Mouse (Mus musculus): ENCODE results near the gene Gm42906.

The Gm42906 gene

DNA sequence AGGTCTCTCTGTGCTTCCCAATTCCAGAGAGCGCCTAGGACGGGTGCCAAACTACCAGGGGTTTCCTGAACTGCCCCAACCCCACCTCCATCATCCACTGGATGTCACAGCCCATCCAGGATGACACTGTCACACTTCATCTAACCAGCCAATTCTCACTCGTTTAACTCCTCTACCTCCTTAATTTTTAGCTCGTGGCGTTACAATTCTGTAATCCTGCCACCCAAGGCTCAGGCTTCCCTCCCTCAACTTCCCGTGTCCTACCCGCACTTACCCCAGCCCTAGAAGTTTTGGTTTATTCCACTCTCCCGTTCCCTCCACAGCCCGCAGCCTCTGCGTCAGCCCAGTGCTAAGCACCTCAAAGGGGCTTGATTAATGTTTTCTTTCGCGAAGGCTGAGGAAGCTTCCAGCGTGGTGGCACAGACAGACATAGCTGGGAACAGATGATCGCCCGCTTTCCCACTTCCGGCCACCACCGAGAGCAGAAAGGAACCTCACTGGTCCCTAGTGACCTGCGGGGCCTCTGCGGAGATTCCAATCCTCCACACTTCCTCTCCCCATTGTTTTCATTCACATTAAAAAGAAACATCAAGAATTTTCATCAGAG lies 319.6 kb downstream of the Gm42906 start:
- DNase-seq (ENCODE audit: low spot score), result no peak

DNA sequence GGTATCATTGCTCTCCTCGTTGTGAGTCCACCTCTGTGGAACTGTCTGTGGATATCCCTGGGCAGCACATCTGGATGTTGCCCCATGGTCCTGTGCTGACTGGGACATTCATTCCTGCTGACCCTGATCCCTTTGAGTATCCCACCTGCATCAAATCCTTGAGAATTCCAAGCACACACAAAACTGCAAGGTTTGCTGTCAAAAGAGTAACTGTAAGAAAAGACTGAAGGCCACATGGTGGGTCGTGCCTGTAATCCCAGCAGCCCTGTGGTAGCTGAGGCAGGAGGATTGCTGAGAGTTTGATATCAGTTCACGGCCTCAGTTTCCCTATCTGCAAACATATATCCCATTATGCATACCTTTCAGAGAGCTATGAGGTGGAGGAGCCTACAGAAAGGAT lies 321.1 kb downstream of the Gm42906 start:
- no peak for DNase-seq (ENCODE audit: low spot score)

DNA sequence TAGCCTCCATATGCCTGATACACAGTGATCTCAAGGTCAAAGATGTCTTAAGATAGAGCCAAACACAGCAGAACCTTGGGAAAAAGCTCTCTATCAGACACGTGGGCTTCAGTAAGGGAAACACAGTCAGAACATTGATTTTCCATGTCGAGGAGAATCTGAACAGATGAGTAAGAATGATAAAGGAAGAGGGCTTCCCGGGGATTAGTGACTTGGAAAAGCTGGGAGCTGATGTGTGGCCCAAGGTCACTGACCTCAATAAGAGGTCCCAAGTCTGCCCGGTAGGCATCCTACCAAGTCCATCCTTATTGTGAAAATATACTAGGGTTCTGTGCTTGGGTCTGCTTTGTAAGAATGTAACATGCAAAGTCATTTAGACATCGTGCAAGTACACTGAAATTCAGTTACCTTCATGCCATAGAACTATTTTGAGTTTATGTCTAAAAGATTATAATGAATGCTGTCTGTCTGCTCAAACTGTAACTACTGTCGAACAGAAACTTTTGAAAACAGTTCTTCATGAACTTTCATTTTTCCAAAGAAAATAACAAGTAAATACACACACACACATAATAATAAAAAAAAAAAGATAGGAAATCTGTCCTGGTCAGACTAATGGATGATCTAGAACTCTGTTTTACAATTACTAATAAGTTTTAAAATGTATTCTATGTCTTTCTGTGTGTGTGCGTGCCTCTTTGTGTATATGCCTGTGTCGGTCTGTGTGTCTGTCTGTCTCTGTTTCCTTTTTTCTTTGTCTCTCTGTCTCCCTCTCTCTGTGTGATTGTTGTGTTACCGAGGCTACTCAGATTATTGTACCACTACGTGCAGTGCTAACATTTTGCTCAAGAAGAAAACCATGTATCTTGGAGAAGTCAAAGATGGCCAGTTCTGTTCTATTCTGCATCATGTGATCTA lies 322.6 kb downstream of the Gm42906 start:
- DNase-seq (ENCODE audit: low spot score), result no peak

DNA sequence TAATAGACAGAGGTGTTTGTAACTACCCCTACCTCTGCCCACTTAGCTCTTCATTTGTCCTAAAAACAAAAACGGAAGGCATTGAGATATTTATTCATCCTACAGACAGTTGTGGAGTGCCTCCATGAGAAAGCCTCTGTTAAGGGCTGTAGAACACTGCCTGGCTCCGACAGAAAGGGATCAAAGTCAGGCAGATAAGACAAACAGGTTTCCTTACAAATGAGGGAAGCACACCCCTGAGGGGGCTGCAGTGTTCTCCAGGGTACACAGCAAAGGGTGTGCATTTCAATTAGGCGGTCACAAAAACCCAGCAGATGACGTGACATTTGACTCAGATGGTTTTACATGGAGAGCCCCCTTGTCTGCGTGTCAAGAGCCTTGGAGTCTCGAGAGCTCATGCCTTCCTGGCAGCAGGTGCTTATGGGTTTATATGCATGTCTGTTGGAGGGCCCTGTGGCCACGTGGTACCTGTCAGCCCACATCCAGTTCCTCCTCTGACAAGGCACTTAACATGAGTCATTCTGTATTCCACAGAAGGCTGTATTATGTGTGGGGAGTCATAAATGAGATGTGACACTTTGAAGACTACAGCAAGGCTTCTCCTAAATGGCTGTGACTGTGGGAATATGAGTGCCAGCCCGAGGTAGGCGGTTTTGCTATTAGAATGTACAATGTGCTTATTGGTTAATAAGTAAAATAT lies 323.5 kb downstream of the Gm42906 start:
- no peak for DNase-seq (ENCODE audit: low spot score)

DNA sequence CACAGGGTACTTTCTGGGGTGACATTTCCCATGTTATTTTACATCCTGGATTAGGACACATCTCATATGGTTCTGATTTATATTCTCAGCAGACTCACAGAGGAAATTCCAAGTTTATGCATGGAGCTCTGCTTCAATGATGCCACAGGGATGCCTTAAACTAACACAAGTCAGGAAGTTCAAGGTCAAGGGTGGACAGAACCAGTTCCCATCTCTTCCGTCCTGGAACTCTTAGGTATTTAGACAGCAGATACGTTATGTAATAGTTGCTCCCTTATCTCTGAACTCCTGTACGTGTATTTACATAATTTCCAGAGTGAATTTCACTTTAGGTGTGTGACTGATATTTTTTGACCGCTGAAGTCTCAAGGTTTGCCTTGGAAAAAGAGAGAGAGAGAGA lies 324.7 kb downstream of the Gm42906 start:
- DNase-seq (ENCODE audit: low spot score), result peak; percentile 57

DNA sequence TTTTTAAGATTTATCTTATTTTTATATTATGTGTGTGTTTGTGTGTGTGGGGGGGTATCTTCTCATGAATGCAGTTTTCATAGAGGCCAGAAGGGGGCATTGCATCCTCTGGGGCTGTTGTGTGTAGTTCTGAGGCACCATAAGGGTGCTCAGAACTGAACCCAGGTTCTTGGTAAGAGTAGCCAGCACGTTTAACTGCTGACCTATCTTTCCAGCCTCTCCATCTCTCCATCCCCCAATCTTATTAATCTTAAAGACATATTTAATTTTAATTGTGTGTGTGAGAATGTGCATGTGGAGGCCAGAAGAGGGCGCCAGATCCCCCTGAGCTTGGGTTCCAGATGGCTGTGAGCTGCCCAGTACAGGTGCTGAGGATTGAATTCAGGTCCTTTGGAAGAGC lies 325.7 kb downstream of the Gm42906 start:
- no peak for DNase-seq (ENCODE audit: low spot score)

DNA sequence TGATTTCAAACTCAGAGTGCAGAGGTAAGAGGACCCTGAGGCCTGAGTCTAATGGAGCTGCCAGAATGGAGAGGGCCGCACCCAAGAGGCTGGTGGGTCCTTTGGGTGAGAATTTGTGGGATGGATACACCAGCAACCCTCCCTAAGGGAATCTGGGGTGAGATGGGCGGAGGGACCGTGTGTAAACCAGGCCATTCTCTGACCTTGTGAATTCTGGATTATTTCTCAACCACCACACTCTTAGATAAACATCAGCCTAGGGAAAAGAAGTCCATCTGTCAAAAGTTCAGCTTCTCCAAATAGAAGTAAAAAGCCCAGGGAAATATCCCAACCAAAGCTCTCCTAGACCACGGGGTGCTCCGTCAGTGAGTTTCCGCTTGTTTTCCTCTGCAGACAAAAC lies 332.0 kb downstream of the Gm42906 start:
- DNase-seq (ENCODE audit: low spot score), result no peak

DNA sequence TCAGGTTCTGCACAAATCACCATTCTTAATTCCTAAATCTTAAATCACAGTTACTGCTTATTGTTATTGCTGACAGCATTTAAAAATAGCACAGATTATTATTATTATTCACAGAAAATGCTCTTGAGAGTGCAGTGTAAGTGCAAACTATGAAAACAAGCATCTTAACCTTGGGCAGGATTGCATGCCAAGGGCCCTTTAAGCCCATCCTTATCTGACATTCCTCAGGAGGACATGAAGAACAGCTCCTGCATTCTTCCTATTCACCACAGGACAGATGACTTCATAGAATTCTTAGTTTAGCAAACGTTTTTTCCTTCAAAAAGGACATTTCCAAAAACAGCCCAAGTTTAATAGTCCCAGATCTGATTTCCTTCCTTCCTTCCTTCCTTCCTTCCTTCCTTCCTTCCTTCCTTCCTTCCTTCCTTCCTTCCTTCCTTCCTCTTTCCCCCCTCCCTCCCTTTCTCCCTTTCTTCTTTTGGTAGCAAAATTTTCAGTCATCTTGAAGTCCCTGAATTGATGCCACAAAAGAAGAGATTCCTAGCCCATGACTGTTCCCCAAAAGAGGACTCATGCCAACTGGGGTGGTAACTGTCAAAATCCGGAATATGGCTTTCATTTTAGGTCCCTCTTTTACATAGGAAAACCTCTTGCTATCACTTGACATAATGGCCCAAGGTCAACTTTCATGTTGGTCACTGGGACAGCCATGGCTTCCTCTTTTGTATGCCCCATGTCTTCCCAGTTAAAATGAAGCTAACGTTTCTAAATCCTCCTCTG lies 334.9 kb downstream of the Gm42906 start:
- no peak for DNase-seq (ENCODE audit: low spot score)

DNA sequence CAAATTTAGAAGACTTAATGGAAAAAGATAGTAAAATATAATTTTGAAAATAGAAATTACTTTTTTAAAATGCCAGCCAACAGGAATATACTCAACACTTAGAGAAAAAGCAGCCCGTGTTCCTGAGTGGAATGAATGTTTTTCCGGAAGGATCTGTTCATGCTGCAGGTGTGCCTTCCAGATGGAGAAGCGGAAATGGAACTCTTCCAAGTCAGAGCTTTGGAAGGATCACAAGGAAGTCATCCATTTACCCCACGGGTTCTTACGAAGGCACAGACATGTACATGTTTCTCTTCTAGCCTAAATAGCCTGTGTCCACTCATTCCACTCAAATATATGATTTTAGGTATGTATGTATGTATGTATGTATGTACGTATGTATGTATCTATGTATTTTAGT lies 337.0 kb downstream of the Gm42906 start:
- DNase-seq (ENCODE audit: low spot score), result no peak

DNA sequence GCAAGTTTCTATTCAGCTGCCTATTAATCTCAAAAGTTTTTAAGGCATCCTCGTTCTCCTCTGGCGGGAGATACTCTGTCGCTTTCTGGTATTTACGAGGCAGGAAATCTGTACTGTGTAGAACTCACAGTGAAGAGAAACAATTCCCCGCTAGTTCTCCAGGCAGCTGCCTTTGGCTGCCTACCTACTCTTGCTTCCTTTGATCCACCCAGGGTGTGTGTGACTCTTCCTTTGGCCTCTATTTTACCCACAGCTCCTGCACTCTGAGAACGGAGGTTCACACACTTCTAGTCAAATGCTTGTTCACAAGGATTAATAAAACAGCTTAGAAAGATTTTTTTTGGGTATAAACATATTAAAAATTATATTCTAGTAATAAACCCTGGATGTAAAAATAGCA lies 338.8 kb downstream of the Gm42906 start:
- DNase-seq (ENCODE audit: low spot score), result no peak

DNA sequence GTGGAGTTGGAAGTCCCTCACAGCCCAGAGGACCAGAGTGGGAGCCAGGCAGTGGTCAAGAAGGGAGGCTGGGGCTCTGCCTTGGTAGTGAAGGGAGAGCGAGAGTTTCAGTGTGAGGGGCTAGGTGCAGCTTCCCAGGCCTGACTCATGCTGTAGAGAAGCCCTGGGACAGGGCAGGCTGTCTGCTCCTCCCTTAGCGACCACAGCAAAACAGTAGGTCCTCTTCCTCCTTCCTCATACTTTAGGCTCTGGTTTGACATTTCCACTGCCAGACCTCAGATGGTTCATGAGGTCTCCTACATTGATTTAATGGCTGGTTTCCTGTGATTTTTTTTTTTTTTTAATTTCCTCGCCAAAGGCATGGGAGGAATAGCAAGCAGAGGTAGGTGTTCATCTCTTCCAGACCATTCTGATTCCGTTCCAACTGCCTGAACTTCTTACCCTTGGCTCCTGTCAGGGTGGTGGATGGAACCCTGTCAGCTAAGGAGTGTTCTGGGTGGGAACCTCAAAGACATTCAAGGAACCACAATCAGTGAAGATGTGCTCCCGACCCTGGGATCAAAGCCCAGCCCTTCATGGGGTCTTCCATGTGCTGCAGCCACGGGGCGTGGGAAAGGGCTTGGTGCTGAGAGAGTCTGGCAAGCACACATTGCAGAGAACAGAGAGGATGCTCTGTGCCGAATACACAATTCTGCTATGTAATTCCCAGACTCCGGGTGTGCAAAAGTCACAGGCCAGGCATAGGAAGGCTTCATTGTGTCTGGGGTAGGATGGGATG lies 341.3 kb downstream of the Gm42906 start:
- no peak for DNase-seq (ENCODE audit: low spot score)

DNA sequence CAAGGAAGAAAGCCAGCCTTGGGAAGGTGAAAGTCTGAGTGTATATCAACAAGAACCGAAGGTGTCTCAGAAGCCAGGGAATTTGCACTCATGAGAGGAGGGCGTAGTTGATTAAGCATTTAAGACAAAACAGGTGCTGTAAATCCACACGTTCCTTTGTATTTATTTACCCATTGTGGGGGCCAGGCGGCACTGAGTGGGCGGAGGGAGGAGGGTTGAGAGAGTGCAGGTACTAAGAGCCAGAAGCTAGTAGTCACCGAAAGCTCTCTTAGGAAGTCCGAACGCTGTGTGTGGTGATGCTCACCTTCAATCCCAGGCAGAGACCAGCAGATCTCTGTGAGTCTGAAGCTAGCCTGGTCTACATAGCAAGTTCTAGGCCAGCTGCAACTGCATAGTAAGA lies 342.2 kb downstream of the Gm42906 start:
- no peak for DNase-seq (ENCODE audit: low spot score)

DNA sequence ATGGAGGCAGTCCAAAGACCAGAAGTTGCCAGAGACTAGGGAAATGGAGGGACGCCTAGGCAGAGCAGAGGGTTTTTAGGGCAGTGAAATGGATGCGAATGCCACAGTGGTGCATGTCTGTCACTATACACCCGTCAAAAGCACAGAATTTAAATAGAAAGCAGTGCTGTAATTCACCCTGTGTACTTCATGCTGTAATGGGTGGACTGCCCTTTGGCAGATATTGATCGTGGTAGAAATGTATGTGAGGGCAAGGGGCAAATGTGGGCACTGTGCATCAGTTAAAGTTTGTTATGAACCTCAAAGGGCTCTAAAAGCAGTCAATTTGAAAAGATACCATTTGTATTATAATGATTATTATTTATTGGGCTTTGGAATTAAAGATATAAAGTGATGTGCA lies 347.7 kb downstream of the Gm42906 start:
- no peak for DNase-seq (ENCODE audit: low spot score)

DNA sequence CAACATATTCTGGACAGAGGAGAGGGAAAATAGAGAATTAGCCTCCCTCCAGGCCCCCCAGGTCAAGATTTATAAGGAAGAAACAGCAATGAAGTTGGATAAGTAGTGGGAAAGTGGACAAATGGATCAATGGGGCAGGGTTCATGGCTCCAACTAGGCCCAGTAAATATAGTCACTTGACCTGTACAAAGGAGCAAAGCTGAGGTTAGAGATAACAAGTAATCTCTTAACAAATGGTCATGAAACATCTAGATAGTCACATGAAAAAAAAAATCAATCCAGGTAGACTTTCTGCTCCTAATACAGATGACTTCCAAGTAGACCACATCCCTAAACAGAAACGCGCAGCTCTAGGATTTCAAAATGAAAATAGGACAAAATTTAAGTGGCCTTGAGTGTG lies 350.0 kb downstream of the Gm42906 start:
- DNase-seq (ENCODE audit: low spot score), result no peak

DNA sequence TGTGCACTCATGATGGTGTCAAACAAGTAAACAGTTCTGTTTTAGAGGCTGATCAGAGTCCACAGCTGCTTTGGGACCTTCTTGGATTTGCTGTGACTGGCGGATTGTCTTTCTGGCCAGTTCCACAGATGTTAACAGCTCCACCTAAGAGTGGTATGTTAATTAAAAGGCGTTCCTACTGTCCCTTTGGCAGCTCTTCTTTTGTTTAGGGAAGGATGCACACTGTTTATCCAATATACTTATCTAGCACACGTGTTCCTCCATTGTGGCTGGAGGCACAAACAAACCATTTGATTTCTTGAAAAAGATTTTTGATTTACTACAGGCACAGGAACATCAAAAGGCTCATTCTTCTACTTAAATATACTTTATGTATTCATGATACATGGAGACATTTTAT lies 351.0 kb downstream of the Gm42906 start:
- no peak for DNase-seq (ENCODE audit: low spot score)

DNA sequence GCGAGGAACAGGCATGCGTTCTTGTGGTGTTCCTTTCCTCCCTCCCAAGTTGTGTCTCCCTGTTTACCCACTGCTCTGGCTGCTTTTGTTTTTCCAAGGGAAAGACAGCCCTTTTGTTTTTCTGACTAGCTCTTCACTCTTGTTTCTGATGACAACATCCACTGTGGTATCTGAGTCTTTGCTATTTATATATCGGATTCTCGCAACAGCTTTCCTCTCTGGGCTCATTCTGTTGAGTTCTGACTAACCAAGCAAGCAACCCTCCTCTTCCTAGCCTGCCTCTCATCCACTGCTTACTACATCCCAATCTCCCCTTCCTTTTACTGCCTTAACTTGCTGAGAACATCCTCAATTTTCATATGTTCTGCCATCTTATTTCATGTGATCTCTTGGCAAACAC lies 353.7 kb downstream of the Gm42906 start:
- no peak for DNase-seq (ENCODE audit: low spot score)

DNA sequence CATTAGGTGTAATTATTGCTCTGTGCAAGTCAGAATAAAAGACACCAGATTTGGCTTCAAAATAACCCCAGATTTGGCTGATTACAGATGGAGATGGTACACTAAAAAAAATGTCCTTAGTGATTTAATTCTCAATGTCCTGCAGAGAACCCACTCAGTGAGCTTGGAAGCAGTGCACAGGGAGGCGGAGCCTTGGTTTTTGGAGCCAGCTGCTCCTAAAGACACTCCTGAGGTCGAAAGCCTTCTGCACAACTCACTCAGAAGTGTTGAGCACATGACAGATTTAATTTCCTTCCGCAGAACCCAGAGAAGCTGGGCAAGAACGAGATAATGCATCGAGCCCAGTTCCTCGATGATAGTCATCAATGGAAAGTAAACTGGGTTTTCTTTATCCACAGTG lies 356.5 kb downstream of the Gm42906 start:
- no peak for DNase-seq (ENCODE audit: low spot score)

DNA sequence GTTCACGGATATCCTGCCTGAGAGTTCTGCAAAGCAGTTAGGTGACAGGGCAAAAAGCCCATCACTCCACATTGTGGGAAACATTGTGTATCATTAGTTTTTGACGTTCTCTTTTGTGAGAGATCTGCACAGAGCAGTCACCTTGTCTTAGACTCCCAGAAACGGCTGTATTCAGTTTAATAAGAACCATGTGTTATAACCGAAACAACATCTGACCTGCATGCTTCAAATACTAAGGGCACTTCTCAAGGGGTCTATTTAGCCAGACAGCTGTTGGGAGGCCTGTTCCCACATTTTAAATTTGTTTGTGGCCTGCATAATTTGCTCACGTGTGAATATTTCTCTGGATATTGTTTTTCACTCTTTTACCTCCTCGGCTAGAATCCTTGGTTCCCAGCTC lies 357.1 kb downstream of the Gm42906 start:
- peak; percentile 56 for DNase-seq (ENCODE audit: low spot score)

DNA sequence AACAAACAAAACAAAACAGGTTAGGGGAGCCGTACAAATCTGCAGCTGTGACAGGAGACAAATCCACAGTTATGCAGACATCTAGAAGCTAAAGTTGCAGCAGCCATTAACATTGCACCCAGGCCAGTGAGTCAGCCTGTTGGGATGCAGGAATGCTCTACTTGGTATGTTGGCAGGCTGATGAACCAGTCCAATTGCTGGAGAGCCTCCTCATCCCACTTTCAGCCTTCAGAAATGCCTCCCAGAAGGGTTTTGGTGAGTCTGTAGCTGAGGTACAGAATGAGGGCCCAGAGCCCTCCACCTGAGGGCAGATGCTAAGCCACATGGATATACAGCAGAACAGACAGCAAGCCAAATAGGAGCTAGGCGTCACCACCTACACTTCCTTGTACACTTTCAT lies 358.4 kb downstream of the Gm42906 start:
- no peak for DNase-seq (ENCODE audit: low spot score)

DNA sequence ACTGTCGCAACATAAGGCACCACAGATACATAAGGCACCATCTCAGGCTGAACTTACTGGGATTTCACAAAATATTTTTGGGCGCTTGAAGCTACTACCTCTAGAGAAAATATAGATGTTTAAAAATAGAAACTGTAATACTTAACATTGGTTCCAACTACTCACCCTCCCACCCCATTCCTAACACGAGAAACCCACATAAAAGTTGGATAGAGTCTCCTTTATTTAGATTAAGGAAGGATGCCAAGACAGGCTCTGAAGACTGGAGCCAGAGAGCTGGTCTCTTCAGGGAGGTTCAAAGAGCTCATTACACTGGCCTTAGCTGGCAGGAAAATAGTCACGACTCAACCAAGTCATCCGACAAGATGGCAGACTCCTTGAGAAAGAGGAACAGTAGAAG lies 361.9 kb downstream of the Gm42906 start:
- DNase-seq (ENCODE audit: low spot score), result no peak

DNA sequence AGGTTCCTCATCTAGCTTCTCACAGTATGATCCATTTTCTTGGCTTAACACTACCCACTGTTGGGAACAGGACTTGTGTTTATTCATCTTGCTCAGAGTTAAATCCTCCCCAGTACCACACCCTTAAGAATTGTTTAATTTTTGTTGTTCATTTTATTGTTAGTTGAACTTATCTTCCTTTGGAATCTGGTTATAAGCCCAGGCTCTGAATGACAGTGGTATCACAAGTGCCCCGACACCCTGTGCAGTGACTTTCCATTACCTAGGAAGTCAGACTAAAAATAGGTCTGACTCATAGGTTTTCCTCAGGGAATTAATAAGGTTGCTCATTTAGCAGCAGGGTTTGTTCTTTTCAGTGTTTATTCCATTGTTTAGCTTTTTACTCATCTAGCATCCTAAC lies 362.7 kb downstream of the Gm42906 start:
- DNase-seq (ENCODE audit: low spot score), result no peak

DNA sequence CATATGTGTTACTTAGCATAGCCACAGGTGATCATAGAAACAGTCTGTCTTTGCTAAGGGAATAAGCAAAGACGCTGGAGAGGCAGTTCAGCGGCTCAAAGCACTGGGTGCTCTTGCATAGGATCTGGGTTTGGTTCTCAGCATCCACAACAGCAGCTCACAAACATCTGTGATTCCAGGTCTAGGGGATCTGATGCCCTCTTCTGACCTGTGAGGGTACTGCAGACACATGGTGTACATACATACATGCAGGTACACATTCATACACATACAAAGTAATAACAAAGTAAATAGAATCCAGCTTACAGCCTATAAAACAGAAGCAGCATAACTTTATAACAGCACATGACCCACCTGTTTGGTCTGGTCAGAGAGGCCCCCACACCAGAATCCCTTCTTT lies 366.0 kb downstream of the Gm42906 start:
- no peak for DNase-seq (ENCODE audit: low spot score)
